Mouse (Mus musculus) gastrocnemius, postnatal 36 days (tissue): ENCODE measurements around the gene Tenm2. TPM values are rescaled to one million over a fixed set of nuclear protein-coding genes. Genes with fewer than 3 reads are reported as not detected.

Source experiments
- DNase-seq, 2 experiments: peaks; one replicate each; pipeline ENCODE4 v3.0.0; 2022
- intact Hi-C: fragments of 180-260 bp; cut with DNase I; formaldehyde crosslinking; loops from one replicate; pipeline ENCODE4 v1.15.1; 2025
- total RNA-seq, 2 experiments: library from RNA; stranded (reverse); gene quantifications; 2 replicates each; pipeline ENCODE4 v1.2.3; 2021

The Tenm2 gene
- total RNA-seq, 2 experiments from 2014 or later = 0.26 to 0.57 TPM

- intact Hi-C loops = no loop called here
- peak; percentile 30 to 34 for DNase-seq
Observed at GRCm38 (mm10) chr11:36243747-36244490, 991.8 kb downstream of the Tenm2 start.

DNA sequence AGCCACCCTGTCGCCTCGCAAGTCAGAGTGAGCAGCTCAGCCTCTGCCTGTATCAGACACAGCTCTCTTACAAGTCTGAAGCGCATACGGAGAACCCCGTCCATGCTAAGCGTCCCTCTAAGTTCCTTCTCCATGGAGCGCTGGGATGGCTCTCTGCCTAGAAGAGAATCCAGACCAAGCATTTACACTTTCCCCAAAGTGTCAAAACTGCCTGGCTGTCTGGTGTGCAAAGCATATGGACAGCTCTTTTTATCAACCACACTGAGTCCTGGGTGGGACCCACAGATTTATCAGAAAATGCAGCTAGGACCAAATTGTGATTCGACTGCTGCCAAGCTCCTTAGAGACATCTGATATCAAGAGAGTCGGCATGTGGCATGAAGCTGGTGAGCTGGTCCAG is 996.9 kb downstream of the Tenm2 start:
- DNase-seq = no peak
- intact Hi-C loops = no loop called here

DNA sequence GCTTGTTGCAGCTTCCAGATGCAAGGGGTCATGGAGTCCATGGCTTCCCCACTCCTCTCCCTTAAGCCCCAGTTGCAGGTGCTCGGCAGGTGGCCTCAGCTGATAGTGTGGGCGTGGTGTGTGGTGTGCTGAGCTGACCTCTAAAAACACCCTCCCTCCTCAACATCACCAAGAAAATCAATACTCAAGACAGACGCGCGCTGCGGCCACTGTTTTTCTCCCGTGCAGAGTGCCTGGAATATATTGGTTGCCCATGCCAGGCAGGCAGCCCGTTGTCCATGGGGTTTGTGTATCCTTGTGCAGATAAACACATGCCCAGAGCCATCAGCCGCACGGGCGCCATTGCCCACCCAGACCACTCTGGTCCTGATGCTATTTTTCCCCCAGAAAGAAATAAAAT is 1007.1 kb downstream of the Tenm2 start:
- intact Hi-C loops = no loop called here
- DNase-seq = no peak

GRCm38 (mm10) chr11:36228196-36228595 is 1007.6 kb downstream of the Tenm2 start:
- intact Hi-C loops = no loop called here
- DNase-seq = no peak

- intact Hi-C loops = no loop called here
- DNase-seq = no peak
Observed at GRCm38 (mm10) chr11:36226061-36226460, 1009.7 kb downstream of the Tenm2 start.

DNA sequence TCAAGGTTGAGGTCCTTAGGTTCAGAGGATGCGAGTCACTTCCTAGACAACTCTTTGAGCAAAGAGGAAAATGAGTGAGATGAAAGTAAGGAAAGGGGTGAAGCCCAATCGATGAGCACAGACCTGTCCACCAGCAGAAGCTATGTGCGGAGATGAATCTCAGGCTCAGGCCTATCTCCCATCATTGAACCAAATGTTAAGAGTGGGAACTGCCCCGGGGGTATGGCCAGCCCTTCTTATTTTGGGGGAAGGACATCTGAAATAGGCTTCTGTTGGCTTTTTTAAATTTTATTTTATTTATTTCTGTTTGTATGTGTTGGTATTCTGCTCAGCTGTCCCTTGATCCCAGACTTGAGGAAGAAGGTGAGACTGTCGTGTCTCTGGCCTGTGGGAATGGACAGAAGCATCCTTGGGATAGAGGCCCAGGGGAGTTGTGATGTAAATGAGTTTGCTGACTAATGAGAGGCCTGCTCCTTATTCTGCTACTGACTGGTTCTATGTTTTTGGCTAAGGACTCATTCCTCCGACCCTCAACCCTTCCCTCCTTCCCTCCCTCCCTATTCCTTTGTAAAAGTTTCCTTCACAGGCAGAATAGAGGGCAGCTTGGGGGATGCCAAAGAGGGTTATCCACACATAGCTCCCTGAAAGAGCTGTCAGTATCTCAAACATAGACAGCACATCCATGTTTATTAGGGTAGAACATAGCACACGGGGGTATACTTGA is 1011.9 kb downstream of the Tenm2 start:
- no peak for DNase-seq
- intact Hi-C loops = loop anchor here (5.0 kb wide), 1 partner anchor 303 kb away; no protein-coding TSS in a partner anchor

DNA sequence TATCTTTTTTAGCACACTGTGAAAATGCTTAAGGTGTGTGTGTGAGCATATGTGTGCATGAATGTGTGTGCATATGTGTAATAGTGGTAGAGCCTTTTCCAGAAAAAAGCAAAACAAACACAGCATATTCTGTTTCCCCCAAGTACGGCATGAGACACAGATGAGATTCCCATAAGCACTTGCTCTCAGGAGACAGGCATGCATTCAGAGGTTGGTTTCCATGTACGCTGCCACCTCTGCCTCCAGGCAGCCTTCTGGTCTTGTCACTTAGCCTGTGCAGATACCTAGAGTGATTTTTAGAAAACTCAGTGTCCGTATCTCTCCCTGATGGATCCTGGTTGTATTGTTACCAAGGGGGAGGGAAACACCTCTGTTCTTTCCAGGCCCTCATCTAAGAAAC is 1013.7 kb downstream of the Tenm2 start:
- intact Hi-C loops = loop anchor here (5.0 kb wide), 1 partner anchor 305 kb away; no protein-coding TSS in a partner anchor
- DNase-seq = no peak

- intact Hi-C loops = loop anchor here (5.0 kb wide), 1 partner anchor 306 kb away; no protein-coding TSS in a partner anchor
Observed at GRCm38 (mm10) chr11:36221271-36221975, 1014.3 kb downstream of the Tenm2 start.

DNA sequence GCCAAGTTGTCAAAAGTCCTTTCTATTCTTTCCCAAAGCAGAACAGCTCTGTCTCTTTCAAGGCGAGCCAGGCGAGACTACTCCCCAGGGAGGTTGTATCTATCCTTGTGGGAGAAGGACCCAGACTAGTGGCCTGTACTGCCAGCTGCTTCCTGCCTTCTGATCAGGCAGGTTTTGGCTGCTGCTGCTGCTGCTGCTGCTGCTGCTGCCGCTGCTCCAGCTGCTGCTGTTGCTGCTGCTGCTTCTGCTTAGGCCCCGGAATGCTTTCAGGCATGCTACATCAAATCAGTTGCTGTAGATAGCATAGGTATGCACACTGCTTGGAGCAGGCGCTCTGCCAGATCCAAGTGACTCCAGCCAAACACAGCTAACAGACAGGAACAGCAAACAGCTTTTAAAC is 1015.1 kb downstream of the Tenm2 start:
- intact Hi-C loops = loop anchor here (5.0 kb wide), 1 partner anchor 307 kb away; no protein-coding TSS in a partner anchor
- no peak for DNase-seq

More at GRCm38 (mm10) chr11:36221271-36221975, 1014.3 kb downstream of the Tenm2 start:
- DNase-seq = peak; percentile 47 to 54

DNA sequence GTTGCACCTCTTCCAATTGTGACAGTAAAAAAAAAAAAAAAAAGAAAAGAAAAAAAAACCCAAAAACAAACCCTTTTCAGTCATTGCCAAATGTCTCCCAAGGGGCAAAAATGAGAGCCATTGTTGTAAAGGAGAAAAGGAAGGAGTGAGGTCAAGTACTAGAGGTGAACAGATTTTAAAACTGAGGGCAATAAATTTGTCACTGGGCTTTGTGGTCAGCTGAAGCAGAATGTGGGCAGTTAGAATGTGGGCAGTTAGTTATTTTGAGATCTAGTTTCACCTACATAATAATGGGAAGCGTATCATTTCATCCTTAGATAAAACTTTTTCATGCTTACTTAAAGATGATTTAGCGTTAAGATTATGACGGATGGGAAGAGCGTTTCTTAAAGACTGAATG is 1016.2 kb downstream of the Tenm2 start:
- DNase-seq = no peak
- intact Hi-C loops = no loop called here

- no peak for DNase-seq
- intact Hi-C loops = no loop called here
Observed at GRCm38 (mm10) chr11:36214589-36214988, 1021.2 kb downstream of the Tenm2 start.

GRCm38 (mm10) chr11:36204381-36204780 is 1031.4 kb downstream of the Tenm2 start:
- DNase-seq = no peak

GRCm38 (mm10) chr11:36203896-36204295 is 1031.9 kb downstream of the Tenm2 start:
- intact Hi-C loops = no loop called here
- DNase-seq = no peak

More at GRCm38 (mm10) chr11:36204381-36204780, 1031.4 kb downstream of the Tenm2 start:
- intact Hi-C loops = no loop called here

DNA sequence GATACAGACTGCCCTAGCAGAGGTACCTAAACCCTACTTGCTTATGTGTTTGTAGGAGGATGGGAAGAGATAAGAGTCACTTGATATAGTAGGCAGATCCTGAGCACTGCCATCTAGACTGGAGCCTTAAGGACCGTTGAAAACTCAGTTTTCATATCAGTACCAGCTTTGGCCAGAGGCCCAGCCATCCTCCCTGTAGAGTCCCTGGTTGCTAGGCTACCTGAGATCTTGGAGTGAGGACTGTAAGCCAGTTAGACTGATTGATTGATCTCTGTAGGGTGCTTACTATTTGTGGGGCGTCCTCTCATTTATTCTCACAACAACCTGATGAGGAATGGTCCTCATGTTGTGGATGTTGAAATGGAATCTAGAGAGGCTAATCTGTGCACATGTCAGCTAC is 1041.4 kb downstream of the Tenm2 start:
- intact Hi-C loops = no loop called here
- no peak for DNase-seq

DNA sequence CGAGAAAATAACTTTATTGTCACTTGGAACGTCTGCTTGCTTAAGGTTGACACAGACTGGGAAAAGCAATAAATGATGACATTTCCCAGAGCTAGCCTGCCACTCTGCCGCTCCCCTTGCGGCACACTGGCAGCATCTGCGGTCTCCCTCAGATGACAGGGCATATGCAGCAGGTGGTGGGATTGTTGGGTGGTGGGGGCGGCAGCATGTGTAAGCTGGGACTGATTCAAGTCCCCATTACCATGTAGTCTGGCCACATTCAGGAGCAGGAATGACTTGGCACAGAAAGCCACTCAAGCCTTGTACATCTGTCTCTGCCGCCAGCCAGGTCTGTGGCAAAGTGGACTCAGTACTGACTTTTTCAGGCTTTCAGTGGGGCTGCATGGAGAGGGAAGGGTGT is 1059.7 kb downstream of the Tenm2 start:
- intact Hi-C loops = no loop called here
- DNase-seq = no peak

GRCm38 (mm10) chr11:36173076-36173690 is 1062.6 kb downstream of the Tenm2 start:
- DNase-seq = no peak
- intact Hi-C loops = no loop called here

DNA sequence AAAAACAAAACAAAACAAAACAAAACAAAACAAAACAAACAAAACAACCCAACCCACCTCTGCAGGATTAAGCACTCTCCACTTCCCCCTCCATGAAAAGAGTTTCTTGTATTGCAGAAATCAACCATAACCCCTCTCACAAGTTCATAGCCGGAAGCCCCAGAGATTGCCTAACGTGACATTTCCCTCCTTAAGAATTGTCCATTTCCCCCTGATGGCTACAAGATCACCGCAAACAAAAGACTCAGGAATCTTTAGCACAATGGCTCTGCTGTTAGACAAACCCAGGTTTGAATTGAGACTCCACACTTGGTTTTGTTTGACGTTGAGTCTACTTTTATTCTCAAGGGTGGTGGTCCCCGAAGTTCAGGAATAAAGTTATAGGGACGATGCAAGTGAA is 1063.2 kb downstream of the Tenm2 start:
- intact Hi-C loops = no loop called here
- DNase-seq = no peak

GRCm38 (mm10) chr11:36171991-36172390 is 1063.8 kb downstream of the Tenm2 start:
- no peak for DNase-seq
- intact Hi-C loops = no loop called here

GRCm38 (mm10) chr11:36171221-36171620 is 1064.5 kb downstream of the Tenm2 start:
- no peak for DNase-seq
- intact Hi-C loops = no loop called here

- intact Hi-C loops = no loop called here
- DNase-seq = no peak
Observed at GRCm38 (mm10) chr11:36169738-36170137, 1066.0 kb downstream of the Tenm2 start.
